Mouse (Mus musculus) right cerebral cortex, postnatal 14 days (tissue): ENCODE measurements around the gene Rnf216.
A peak's percentile ranks its signal among the peaks of the same experiment; 100 is the strongest.
"Not testable (repeated sequence)": the region's sequence is repeated elsewhere in the genome, so short reads cannot be mapped to it uniquely, and the experiment has no call there.

Experiments used
- DNase-seq: peaks from one replicate; pipeline ENCODE4 v3.0.0; 2022

Rnf216 gene

DNA sequence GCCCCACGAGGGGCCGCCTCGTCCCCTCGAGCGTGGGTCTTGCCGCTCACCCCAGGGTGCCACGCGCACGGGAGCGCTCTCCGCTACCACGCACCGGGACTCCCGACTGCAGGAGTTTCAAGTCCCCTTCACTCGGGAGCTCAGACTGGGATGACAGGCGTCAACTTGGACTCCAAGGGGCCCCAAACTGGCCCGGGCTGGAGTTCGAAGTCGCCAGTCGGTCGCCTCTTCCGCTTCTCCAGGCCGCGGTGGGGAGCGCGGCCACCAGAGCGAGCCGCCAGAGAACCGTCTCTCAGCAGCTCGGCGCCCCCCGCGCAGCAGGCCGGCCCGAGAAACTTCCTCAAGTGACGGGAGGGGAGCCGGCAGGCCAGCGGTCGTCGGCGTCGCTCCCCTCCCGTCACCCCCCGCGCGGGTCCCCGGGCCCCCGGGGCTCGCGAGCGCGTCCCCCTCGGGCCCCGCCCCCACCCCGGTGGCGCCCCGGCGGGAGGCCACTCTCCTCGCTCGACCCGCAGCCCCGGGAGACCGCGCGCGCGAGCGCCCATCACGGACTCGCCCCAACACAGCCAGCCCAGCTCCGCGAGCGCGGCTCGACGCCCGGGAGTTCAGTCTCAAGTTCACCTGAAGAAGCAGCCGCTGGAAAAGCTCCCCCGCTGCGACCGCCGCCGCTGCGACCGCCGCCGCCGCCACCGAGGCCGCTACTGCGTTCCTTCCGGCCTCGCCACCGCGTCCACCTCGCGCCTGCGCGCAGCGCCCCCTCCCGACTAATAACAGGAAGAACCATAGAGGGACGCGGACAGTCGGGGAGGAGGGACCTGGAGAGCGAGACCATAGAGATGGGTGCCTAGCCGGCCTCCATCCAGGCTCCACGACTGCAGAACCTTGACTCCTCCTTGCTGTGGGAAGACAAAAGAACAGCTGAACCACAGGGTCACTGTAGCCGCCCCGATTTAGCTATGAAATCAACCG lies at the start of gene Rnf216:
Gene Rnf216, minus strand, starts transcription at position 714 of the 966 bp plus-strand sequence.
- DNase-seq = peak; percentile 94

- DNase-seq = no peak
Observed at GRCm38 (mm10) chr5:143155534-143155933, 42.7 kb upstream of the Rnf216 start.

- DNase-seq = no peak
Observed at GRCm38 (mm10) chr5:143153756-143154155, 41.0 kb upstream of the Rnf216 start.

GRCm38 (mm10) chr5:143150044-143150443 lies 37.2 kb upstream of the Rnf216 start:
- DNase-seq = no peak

GRCm38 (mm10) chr5:143149536-143149935 lies 36.7 kb upstream of the Rnf216 start:
- DNase-seq = no peak

DNA sequence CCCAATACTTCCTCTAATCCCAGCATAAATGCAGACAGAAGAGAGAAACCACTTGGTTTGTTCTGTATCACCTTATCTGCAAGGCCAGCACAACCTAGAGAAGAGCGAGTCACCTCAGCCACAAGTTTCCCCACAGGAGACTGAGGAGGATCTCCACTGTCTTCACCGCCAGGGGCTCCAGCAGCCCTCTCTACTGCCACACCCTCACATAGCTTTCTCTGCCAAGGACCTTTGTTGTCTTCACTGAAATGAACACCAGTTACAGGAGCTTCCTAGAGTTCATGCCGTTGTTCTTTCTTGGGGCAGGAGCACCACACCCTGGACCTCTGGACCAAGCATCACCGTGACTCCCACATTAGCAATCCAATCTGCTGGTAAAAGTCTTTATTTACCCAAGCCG lies 35.9 kb upstream of the Rnf216 start:
- DNase-seq = no peak

DNA sequence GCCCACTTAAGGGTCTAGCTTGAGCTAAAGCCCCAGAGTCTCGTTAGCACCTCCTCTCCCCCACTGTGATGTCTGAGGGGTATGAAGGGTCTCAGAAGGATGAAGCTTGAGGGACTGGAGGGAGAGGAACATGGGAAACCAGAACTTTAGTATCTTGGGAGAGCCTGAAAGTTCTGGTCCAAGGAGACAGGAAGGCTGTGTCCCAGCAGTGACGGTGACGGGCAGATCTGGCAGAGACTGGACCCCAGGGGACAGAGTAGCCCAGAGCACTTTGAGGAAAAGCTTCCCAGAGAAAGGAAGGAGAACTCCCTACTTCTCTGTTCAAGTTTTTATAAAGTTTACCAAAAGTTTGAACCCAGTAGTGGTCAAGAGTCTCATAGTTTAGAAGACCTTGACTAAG lies 34.7 kb upstream of the Rnf216 start, which contains the start of gene Olfr718-ps1:
Gene Olfr718-ps1, minus strand, starts transcription at position 101 of the 400 bp plus-strand sequence.
- DNase-seq = no peak

DNA sequence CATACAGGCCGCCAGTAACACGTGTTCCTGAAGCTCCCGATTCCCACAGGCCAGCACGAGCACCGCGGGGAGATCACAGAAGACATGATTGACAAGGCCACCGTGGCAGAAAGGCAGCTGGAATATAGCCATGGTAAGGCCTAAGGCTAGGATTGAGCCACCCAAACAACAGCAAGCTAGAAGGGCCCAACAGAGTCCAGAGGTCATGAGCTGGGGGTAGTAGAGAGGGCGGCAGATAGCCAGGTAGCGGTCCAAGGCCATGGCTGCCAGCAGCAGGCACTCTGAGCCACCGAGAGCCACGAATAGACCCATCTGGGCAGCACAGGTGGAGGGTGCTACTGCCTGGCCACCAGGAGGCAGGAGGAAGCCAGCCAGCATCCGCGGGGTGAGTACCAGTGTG lies 24.8 kb upstream of the Rnf216 start:
- DNase-seq = no peak

GRCm38 (mm10) chr5:143135042-143135441 lies 22.2 kb upstream of the Rnf216 start:
- DNase-seq = no peak

DNA sequence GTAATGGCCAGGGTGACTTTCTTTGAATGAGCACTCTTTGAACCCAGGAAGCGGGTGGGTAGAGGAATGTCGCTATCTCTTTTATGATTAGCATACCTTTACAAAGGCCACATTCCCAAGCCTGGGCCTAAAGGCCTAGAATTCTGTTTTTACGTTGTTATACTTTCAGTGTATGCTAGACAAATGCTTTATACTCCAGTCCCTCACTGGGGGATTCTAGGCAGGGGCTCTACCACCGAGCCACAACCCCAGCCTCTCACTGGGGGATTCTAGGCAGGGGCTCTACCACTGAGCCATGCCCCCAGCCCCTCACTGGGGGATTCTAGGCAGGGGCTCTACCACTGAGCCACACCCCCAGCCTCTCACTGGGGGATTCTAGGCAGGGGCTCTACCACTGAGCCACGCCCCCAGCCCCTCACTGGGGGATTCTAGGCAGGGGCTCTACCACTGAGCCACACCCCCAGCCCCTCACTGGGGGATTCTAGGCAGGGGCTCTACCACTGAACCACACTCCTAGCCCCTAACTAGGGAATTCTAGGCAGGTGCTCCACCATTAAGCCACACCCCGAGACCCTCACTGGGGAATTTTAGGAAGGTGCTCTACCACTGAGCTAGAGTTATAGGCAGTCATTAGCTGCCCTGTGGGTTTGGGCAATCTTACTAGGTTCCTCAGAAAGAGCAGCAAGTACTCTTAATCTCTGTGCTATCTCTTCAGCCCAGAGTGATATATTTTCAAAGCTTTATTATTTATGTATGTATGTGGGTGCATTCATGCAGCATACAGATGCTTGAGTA lies 21.6 kb upstream of the Rnf216 start:
- DNase-seq = not testable (repeated sequence)

DNA sequence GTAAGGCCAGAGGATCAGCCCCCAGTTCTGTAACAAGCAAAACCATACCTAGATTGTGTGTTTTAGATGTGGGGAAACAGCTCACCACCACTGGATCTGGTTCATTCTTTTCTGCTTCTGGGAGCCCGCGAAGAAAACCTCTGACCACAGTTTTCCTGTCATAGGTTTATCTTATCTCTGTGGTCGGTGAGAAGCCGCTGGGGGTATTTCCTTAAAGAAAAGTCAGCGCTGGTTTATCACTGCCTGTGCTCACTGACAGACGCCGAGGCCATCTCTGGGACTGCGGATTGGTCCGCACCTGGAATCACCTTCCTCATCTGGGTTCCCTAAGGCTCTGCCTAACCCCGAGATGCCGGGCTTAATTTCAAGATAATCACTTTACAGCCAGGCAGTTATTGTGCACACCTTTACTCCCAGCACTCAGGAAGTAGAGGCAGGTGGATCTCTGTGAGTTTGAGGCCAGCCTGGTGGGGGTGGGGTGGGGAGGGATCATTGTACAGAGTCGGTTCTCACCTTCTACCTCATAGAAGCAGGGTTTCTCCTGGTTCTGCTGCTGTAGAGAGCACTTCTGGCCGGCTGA lies 20.2 kb upstream of the Rnf216 start:
- no peak for DNase-seq

- no peak for DNase-seq
Observed at GRCm38 (mm10) chr5:143130342-143130741, 17.5 kb upstream of the Rnf216 start.

DNA sequence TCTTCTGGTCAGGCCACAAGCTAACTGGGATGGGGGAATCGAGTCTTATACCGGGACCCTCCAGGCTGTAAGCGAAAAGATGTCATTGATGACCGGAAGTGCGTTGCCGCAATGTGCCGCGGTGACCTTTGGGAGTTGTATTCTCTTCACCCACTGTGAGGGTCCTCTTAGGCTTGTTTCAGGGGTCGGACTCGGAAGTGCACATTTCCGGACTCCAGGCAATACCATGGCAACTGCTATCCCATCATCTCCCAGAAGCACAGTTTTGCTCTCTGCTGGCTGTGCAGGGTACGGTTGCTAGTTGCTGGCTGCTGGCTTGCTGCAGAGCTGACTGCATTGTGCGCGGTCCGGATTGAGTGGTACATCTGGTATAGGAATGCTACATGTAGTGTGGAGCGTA lies 16.3 kb upstream of the Rnf216 start:
- DNase-seq = no peak

GRCm38 (mm10) chr5:143127837-143128236 lies 15.0 kb upstream of the Rnf216 start:
- DNase-seq = no peak

- no peak for DNase-seq
Observed at GRCm38 (mm10) chr5:143126908-143127307, 14.1 kb upstream of the Rnf216 start.

GRCm38 (mm10) chr5:143126089-143126488 lies 13.3 kb upstream of the Rnf216 start:
- DNase-seq = no peak

DNA sequence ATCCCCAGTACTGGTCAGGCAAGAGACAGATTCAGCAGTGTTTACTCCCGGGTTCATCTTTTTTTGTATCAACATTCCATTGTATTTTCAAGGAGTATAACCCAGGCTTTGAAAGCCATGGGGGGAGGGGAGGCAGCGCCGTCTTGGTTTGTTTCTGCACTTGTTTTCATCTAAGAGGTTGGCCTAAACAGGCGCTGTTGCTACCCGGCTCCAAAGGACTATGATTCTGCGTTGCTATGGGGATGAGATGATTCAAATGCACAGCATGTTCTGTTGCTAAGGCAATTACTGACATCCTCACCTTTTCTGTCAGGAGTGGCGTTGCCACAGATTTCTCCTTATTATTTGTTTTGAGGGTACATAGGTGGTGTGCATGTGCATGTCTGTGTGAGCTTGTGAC lies 12.8 kb upstream of the Rnf216 start:
- DNase-seq = peak; percentile 45

DNA sequence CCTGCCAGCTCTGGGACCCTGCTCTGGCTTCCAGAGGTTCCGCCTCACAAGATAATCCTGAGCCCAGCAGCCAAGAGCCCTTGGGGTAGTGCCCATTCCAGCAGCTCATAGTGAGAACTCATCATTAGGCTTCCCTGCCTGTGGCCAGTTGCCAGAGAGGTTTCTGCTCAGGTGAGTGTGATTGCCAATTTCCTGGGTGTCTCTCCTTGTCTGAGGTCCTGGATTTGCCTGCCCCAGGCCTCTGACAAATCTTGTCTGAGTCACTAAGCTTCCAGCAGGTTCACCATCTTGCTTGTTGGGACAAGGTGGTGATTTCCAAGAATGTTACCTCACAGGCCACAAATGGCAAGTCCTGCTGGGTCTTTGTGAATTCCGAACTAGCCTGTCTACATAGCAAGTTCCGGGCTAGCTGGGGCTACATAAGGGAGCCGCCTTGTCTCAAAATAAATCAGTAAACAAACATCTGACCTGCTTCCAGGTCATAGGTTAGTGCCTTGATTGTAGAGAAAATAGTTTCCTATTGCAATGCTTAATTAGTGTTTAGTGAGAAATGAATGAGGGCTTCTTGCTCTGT lies 12.1 kb upstream of the Rnf216 start:
- DNase-seq = no peak

DNA sequence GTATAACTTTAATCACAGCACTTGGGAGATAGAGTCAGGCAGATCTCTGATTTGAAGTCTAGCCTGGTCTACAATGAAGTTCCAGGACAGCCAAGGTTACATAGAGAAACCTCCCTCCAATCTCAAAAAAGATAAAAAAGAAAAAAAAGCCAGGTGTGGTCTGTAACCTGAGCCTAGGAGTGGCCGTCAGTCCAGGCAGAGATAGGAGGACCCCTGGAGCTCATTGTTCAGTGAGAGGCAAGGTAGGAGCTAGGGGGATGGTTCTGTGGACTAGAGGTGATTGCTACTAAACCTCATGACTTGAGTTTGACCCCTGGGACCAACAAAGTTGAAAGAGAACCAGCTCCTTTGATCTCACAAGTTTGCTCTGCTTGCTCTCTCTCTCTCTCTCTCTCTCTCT lies 9.9 kb upstream of the Rnf216 start:
- DNase-seq = no peak

DNA sequence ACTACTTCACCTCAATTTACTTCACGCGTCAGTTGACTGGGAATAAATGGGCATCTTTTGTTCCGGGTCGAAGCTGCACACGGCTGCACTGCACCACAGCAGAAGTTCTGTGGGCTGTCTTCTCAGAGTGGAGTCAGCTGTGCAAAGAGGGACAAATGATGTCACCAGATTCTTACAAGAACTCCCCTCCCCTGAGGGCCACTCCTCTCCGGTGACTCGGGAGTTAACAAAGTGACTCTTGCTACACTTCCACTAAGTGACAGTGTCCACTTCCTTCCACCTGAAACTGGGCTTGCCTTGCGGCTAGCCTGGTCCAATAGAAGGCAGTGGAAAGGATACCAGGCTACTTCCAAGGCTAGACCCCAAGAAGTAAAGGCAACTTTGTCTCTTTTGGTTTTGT lies 9.3 kb upstream of the Rnf216 start:
- DNase-seq = no peak

DNA sequence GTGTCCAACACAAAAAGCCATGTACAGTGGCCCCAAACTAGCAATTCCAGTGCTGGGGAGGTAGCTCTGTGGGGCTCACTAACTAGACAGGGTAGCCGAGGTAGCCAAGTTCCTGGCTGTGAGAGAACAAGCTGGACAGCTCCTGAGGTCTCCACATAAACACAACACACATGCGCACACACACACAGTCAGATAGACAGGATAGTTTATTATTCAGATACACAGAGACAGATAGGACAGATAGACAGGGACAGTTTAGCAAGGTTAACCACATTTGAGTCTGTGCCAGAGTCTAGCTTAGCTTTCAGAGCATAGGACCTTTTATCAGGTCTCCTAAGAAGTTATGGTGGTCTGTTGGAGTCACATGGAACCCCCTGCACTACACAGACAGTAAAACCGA lies 6.0 kb downstream of the Rnf216 start:
- no peak for DNase-seq

DNA sequence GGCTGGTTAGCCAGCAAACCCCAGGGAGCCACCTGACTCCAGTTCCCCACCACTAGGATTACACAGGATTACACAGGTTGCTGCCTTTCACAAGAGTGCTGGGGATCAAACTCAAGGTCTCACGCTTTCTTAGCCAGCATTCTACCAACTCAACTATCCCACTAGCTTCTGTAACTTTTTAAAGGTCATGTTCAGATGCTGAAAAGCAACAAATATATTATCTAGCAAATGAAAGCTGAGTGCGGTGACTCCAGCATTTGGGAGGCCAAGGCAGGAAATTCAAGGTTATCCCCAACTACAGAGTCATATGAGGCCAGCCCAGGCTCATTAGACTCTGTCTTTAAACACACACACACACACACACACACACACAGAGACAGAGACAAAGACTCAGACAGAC lies 9.6 kb downstream of the Rnf216 start:
- no peak for DNase-seq

GRCm38 (mm10) chr5:143101626-143102025 lies 11.2 kb downstream of the Rnf216 start:
- DNase-seq = no peak
